Mouse (Mus musculus) liver, adult 10 weeks (tissue): Measurements from ENCODE around the gene Dennd4b. TPM values are rescaled to one million over a fixed set of nuclear protein-coding genes. Genes with fewer than 3 reads are reported as not detected.

Source experiments
- polyA plus RNA-seq: library from polyadenylated mRNA; stranded (reverse); fragments of 350-450 nt; fragmentation: Illumina TruSeq; extraction: RNeasy Lipid Tissue Mini Kit (QIAGEN cat#74804); gene quantifications from one replicate; pipeline ENCODE4 v1.2.3, GENCODE M21; 2014; ENCODE audit warnings: low read depth, low replicate concordance

Gene Dennd4b
- 0.87 TPM for polyA plus RNA-seq

DNA sequence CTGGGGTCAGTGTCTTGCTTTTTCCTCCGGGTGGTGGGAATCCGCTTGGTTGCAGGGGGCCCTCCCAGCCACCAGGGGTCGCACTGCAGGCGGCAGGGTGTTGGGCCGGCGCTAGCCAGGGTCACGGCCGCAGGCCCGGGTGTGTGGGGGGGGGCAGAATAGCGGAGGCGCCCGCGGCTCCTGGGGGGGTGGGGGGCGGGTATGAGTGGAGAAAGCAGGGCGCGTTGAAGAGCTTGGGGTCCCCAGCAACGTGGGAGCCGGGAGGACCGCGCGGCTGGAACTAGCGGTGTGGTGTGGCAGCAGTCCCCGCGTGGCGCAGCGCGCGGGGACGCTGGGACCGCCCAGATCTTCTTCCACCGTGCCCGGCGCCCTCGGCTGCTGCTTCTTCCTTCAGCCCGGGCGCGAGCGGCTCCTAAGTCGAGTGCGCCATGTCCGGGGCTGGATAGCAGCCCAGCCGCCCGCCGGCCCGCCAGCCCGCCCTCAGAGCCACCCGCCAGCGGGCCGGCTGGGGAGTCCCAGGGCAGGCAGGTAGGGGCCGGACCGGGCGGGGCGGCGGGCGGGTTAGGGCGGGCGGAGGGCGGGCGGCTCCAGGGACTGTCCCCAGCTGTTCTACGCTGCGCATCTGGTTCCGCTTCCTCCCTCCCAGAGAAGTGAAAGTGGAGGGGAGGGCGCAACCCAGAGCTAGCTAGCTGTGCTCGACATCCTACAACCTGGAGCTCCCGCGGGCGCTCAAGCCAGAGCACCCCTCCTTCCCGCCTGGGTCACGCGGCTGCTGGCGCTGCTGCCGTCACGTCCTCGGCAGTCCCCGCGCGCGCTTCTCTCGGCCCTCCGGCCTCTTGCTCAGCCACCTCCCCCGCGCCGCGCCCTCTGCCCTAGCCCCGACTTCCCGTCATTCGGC, at the start of gene Dennd4b:
Dennd4b (plus strand) TSS at position 152 of the 898 bp plus-strand sequence.

DNA sequence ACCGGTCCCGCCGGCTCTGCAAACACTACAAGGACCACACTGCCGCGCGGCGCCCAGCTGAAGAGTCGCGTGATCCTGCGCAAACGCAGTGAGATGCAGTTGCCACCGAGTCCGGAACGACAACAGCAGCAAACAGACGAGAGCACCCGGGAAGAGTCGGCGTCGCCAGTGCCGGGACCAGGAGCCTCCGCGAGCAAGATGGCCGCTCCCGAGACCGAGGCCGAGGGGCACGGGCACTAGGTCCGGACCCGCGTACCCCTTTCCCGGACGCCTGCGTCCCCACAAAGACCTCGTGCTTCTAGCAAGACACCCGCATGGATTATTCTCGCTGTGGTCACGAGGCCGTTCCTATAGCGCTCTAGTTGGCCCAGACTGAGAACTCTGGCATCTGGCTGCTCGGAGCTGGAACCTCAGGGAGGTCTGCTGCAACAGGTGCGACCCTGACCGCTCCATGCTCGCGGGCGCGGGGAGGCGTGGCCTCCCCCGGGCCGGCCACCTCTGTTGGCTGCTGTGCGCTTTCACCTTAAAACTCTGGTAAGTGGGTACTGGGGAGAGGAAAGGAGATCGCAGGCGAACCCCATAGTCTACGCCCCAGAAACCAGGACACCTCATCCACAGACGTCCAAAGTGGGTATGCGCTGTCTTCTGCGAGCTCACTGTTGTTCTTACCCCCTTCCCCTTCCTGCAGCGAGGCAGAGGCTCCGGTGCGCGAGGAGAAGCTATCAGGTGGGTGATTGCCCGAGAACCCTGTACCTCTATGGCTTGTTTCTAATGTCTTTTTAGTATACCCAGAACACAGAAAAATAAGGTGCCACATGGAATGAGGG, 33.3 kb upstream of the Dennd4b start, which contains the start of gene Jtb:
Jtb (plus strand) TSS at position 91 of the 827 bp plus-strand sequence.

DNA sequence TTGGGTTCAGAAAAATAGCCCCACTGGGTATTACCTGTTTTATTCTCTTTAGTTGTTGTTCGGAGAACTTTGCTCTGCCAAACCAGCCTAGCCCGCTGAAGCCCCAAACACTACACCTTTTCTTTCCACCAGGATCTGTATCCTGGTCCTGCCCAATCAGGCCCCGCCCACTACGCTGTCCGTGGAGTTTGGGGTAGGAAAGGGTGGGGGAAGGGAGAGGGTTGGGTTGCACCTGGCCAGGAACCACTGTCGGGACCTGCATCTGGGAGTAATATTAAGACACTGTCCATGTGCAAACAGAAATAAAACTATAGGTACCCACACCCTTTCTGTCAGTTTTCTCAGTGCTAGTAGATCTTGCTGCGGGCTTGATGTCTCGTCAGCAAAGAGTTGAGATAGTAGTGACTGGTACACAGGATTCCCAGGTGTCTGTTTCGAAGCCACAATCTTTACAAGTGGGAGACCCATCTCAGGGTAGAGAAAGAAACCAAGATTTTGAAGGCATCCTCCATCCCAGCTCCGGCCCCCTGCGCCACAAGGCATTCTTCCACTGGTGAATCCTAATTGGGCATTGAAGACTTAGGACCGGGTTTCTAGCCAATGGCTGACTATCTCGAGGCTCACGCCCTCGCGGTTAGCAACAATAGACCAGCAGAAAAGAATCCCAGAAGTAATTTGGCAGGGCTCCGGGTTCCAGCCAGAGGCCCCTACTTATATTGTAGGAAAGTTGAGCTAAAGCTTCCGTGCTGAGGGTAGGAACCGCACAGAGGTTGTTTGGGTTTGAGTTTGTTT, 21.8 kb upstream of the Dennd4b start, which contains the start of gene Creb3l4:
Creb3l4 (minus strand) TSS at position 529 of the 792 bp plus-strand sequence.

DNA sequence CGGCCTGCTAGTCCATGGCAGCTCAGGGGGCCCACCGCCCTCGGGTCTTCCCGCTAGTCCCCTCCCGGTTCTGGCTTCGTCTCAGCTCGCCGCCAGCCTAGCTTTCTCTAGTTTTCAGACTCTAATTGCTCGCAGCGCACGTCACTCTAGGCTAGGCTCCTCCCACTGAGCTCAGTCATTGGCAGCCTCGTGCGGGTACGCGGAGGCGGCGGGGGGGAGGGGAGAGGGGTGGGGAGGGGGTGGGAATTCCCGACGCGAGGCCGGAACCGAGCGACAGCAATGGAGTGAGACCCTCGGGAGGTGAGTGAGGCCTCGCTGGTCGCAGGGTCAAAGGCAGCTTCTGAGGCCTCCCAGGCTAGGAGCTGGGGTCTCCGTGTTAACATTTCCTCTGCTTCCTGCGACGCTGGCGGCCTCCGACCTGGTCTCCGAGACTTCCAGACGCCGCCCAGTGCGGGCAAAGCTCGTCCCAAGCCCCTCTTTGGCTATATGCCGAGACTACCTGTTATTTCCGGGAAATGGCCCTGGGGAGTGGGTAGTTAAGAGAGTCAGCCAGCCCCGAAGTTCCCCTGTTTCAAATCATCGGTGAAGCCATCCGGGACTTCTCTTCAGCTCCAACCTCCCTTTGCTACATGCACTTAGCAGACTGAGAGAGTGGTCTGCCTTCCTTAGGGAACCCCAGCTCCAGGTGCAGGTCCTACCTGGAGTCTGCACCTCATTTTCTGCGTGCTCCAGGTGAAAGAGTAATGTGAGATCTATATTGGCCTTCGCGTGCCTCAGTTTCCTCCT, 16.8 kb upstream of the Dennd4b start, which contains the start of gene Slc39a1:
Slc39a1 (plus strand) TSS at position 213 of the 786 bp plus-strand sequence.

DNA sequence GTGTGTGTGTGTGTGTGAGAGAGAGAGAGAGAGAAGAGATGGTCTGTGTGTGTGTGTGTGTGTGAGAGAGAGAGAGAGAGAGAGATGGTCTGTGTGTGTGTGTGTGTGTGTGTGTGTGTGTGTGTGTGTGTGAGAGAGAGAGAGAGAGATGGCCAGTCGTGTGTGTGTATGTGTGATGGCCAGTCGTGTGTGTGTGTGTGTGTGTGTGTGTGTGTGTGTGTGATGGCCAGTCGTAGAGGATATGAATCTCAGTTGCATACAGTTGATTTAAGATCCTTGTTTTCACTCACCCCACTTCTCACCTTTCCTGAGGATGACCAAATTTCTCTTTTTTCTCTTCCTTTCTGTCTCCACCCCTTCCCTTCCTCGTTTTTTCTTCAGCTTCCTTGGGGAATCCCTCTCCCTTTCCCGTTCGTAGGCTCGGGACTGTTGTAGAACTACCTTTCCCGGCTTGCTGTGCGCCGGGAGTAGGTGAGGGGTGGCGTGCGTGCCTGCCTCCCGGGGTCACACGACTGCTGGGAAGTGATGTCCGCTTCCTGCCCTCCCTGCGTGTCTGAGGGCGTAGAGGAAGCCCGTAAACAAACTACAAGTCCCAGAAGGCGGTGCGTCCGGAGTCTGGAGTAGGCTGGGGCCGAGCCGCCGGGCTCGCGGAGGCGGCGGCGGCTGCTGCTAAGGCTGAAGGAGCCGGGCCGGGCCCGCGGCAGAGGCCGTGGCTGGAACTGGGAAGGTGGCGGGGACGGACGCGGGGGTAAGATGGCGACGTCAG, 11.1 kb upstream of the Dennd4b start, which contains the start of gene Crtc2:
Crtc2 (plus strand) TSS at position 511 of the 766 bp plus-strand sequence.

DNA sequence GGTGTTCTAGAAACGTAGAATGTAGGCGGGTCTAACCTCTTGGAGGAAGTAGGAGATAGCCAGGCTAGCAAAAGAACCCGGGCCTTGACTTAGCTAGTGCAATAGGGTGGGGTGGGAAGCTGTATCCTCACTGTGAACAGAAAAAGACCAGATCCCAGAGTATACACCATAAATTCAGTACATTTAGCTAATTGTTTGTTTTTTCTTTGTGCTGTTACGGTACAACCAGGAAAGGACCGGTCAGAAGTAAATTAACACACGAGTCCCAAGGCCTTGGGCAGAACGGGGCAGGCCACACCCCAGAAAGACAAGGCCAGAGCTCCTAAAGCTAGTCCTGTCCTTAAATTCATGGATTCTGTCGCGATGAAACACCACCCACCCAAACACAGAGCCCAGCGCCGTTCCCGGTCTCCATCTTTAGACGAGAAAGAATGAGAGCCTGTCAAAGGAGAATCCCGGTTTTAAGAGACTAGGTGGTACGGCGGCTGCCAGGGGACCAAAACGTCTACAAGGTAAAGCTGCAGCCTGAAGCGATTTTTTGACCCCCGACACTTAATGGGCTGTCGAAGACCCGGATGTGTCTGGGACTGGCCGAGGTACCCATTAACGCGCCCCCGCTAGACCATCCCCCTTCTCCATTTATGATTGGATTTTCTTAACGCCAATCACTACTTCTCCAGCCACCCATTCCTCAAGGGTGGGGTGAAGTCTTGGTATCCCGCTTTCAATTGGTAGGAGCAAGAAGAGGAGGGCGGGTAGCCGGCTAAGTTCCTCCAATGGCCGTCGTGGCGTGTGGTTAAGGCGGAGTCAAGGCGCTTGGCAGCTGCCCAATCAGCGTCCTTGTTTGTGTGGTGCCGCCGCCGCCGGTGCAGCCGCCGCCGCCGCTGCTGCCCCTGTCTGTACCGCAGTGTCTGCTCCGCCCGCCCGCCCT, 27.6 kb downstream of the Dennd4b start, which contains the start of gene Gatad2b:
Gatad2b (plus strand) TSS at position 834 of the 931 bp plus-strand sequence.

Other genes with a start within 250 kb of the Dennd4b start
- gene 4933434E20Rik, start 213.5 kb upstream of the Dennd4b start, polyA plus RNA-seq = 60.0 TPM
- gene Ubap2l, start 212.6 kb upstream of the Dennd4b start, polyA plus RNA-seq = 36.7 TPM
- gene Tpm3, start 192.5 kb upstream of the Dennd4b start, polyA plus RNA-seq = 75.3 TPM
- gene Nup210l, start 161.1 kb upstream of the Dennd4b start, polyA plus RNA-seq = not detected
- gene Rps27, start 51.5 kb upstream of the Dennd4b start, polyA plus RNA-seq = 676 TPM
- 3.8 TPM for gene Rab13, start 51.5 kb upstream of the Dennd4b start, polyA plus RNA-seq
- gene Jtb, start 33.6 kb upstream of the Dennd4b start, polyA plus RNA-seq = 93.3 TPM
- not detected for gene Creb3l4, start 21.7 kb upstream of the Dennd4b start, polyA plus RNA-seq
- gene Slc39a1, start 17.0 kb upstream of the Dennd4b start, polyA plus RNA-seq = 57.5 TPM
- 12.9 TPM for gene Crtc2, start 11.0 kb upstream of the Dennd4b start, polyA plus RNA-seq
- 13.4 TPM for gene Gatad2b, start 28.0 kb downstream of the Dennd4b start, polyA plus RNA-seq
- gene Slc27a3, start 124.8 kb downstream of the Dennd4b start, polyA plus RNA-seq = not detected
- 3.6 TPM for gene Ints3, start 168.4 kb downstream of the Dennd4b start, polyA plus RNA-seq
- 3.0 TPM for gene Npr1, start 200.7 kb downstream of the Dennd4b start, polyA plus RNA-seq
- gene Ilf2, start 210.9 kb downstream of the Dennd4b start, polyA plus RNA-seq = 16.2 TPM
- 31.9 TPM for gene Snapin, start 225.8 kb downstream of the Dennd4b start, polyA plus RNA-seq
- 71.7 TPM for gene Chtop, start 244.3 kb downstream of the Dennd4b start, polyA plus RNA-seq
- gene S100a1, start 249.2 kb downstream of the Dennd4b start, polyA plus RNA-seq = 118 TPM
- 21.7 TPM for gene S100a13, start 249.2 kb downstream of the Dennd4b start, polyA plus RNA-seq